Mouse (Mus musculus) neutrophil, adult 59 days (primary cell): ENCODE measurements around the gene Npat. TPM values are rescaled to one million over a fixed set of nuclear protein-coding genes. Genes with fewer than 3 reads are reported as not detected.

Experiments
- total RNA-seq, 2 experiments: library from RNA; stranded (reverse); gene quantifications; 1 replicate in 1 of 2; 2 replicates in 1 of 2; pipeline ENCODE4 v1.2.4; 2023

Gene Npat
- total RNA-seq: 10 to 100 TPM in 1 of 2 experiments, 1 to 10 TPM in 1; 9.9 to 12.4 TPM

DNA sequence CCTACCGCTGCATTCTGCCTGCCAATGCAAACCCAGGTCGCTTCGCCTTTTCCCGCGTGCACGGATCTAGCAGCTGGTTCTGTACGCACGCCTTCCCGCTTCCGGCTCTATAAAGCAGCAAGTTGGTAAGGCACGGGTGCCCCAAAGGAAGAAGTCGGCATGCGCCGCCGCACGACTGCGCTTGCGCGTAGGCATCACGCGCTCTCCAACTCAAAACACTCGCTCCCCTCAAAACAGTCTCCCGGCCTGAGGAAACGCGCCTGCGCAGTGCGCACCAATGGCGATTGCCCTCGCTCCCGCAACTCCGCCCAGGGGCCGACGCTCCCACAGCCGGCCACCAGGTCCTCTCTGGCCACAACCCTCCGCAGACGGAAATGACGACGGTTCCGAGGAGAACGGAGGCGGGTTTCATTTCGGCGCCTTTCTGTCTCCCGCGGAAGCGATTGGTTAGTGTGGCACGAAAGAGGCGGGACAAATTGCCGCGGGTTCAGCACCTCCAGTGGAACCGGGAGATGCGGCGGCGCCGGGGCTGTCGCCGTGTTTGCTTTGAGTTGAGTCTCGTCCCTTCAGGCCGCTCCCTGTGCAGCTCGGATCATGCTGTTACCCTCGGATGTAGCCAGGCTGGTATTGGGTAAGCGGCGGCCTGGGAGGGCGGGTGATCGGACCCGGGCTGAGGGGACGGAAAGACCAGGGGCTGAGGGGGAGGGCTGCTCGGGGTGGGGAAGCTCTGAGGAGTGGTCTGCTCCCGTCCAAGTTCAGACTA is at the start of gene Npat, which contains the start of gene Atm:
Npat (plus strand) TSS at position 490 of the 763 bp plus-strand sequence.
Atm (minus strand) TSS at position 183 of the 763 bp plus-strand sequence.

DNA sequence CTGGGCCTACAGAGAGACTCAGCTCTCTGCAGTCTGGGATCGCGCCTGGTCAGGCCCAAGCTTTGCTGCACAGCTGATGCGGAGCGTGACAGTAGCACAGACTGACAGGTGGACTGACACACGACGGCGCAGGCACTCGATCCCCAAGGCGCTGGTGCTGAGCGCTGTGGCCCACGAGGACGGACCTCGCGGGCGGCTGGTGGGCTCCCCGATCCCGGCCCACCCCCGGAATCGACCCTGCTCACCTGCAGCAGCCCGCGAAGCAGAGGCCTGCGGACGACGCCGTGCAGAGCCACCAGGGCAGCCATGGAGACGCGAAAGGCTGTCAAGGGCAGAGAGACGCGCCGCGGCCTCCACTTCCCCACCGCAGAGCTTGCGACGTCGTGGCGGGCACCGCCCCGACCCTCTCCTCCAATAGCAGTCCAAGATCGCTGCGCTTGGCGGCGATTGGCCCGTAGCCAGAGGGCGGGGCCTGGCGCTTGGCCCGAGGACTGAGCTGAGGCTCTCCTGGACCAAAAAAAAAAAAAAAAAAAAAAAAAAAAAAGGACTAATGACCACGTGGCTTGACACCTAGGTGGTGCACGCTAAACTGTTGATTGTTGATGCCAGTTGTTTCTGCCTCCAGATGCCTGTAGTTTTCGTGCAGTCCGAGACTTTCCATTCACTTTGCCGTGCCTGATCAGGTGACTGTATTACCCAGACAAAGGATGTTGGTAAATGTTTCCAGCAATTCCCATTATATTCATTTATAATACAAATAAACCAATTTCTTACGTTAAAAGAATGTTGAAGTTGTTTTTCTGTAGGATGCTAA is 73.3 kb downstream of the Npat start, which contains the start of gene Acat1:
Acat1 (minus strand) TSS at position 415 of the 814 bp plus-strand sequence.

Other genes starting within 250 kb of the Npat start
- not detected for gene Exph5, start 235.4 kb upstream of the Npat start, total RNA-seq
- gene Kdelc2, start 153.0 kb upstream of the Npat start, total RNA-seq: 1 to 10 TPM; 1.7 to 2.9 TPM
- gene 4930550C14Rik, start 134.7 kb upstream of the Npat start, total RNA-seq: not detected
- 10 to 100 TPM in 1 of 2 experiments, 1 to 10 TPM in 1; 7.2 to 10.2 TPM for gene Atm, start 307 bp upstream of the Npat start, total RNA-seq
- gene Acat1, start 73.3 kb downstream of the Npat start, total RNA-seq: 10 to 100 TPM; 15.5 to 17.7 TPM
- gene Cul5, start 133.0 kb downstream of the Npat start, total RNA-seq: 10 to 100 TPM; 12.2 to 13.7 TPM
- under 1 TPM; 0.80 to 0.82 TPM for gene Rab39, start 169.2 kb downstream of the Npat start, total RNA-seq
- not detected for gene Slc35f2, start 234.5 kb downstream of the Npat start, total RNA-seq